Mouse (Mus musculus) embryo, embryonic 10.5 days (tissue): ENCODE measurements at regions not wholly inside any gene's neighbourhood (a gene's known extent, or its start where the extent isn't known, plus 50 kb on each side); places are given as distances from the start of the nearest gene placed in this dataset.
A peak's percentile ranks its signal among the peaks of the same experiment; 100 is the strongest.

Experiments used
- DNase-seq: peaks from one replicate; pipeline ENCODE4 v3.0.0-alpha.2; 2015; ENCODE audit warnings: low spot score

DNA sequence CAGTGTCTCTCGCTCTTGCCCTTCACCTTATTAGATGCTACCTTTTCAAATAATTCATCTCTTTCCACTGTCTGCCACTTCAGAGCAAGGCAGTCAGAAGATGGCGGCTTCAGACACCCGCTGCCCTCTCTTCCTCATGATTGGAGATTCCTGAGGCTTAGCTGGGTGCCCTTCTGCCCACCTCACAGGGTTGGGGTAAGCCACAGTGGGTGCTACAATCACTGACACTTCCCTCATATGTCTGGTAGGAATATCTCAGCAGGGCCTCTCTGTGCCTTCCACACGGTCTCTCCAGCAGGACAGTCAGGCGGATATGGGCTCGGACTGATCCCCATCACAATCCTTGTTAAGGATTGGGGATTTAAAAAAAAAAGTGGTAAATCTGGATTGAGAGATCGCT is 53.2 kb upstream of the Rpl36-ps4 start:
- no peak for DNase-seq

GRCm38 (mm10) chr17:87866719-87867318 is 54.0 kb upstream of the Rpl36-ps4 start:
- DNase-seq, result no peak

GRCm38 (mm10) chr17:87866165-87866564 is 54.6 kb upstream of the Rpl36-ps4 start:
- peak; percentile 13 for DNase-seq

GRCm38 (mm10) chr17:87865439-87865838 is 55.3 kb upstream of the Rpl36-ps4 start:
- no peak for DNase-seq

- DNase-seq, result no peak
Observed at GRCm38 (mm10) chr17:87864842-87865241, 55.9 kb upstream of the Rpl36-ps4 start.

GRCm38 (mm10) chr17:87861587-87861986 is 59.2 kb upstream of the Rpl36-ps4 start:
- peak; percentile 19 for DNase-seq

DNA sequence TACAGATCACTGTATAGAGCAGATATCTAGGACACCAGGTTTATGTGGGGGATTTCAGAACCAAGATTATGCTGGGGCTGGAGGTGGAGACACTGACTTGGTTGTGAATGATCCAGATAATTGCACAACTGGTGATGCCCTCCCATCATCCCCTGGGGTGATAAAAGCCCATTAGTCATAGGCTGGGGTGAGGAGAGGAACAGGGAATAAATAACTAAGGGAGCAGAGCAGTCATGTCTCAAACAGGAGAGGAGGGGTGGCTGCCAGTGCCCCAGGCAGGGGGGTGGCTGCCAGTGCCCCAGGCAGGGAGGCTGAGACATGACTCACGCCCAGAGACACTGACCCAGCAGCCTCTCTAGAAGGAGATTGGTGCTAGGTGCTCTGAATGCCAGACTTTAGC is 53.7 kb upstream of the Kcnk12 start:
- no peak for DNase-seq

GRCm38 (mm10) chr17:87849897-87850296 is 52.1 kb upstream of the Kcnk12 start:
- no peak for DNase-seq

- DNase-seq, result no peak
Observed at GRCm38 (mm10) chr17:87849421-87849820, 51.6 kb upstream of the Kcnk12 start.

- no peak for DNase-seq
Observed at GRCm38 (mm10) chr17:87848964-87849363, 51.2 kb upstream of the Kcnk12 start.
